Mouse (Mus musculus): Measurements from ENCODE around the gene Gab2. TPM values are rescaled to one million over a fixed set of nuclear protein-coding genes. Genes with fewer than 3 reads are reported as not detected.
"Not testable (repeated sequence)": the region's sequence is repeated elsewhere in the genome, so short reads cannot be mapped to it uniquely, and the experiment has no call there.

The Gab2 gene
- polyA plus RNA-seq, 1 experiment from 2014 or later: 4.4 TPM

GRCm38 (mm10) chr7:97189116-97189515, 107.7 kb downstream of the Gab2 start:
- Histone ChIP-seq H3K4me3 (replicated peaks) (no peak overlapping the region), H3K9me3 (no peaks in the 10 kb centered on the region), H3K4me1 (replicated peaks) (no peaks in the 10 kb centered on the region), H3K9ac (replicated peaks) (no peak overlapping the region), H3K27me3 (no peaks in the 10 kb centered on the region), H3K27ac (no peak overlapping the region), H3K4me2 (no peak overlapping the region), H3K36me3 (no peaks in the 10 kb centered on the region)
- 24% methylated on average over 1 of the region's 1 CpGs for WGBS
- ATAC-seq (ENCODE audit: insufficient number of reproducible peaks, insufficient read depth, low FRiP score, low TSS enrichment, low read depth): no peak

DNA sequence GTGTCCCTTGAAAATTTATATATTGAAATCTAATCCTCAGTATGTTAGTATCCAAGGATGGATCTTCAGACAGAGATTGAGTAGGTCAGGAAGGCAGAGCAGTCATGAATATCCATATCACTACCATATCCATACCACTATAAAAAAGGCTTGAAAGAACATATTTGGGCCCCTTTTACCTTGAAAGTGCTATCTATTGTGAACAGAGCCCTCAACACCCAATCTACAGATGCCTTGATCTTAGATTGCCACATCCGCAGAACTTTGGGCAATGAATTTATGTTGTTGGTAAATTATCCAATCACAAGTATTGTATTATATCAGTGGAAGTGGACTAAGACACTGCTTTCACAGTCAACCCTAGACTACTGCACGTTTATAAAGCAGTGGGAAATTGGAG, 122.5 kb downstream of the Gab2 start:
- no peak overlapping the region for H3K4me2 ChIP-seq
- H3K27ac ChIP-seq: no peak overlapping the region
- no peak overlapping the region for H3K9ac ChIP-seq (replicated peaks)
- H3K4me1 ChIP-seq (replicated peaks): no peaks in the 10 kb centered on the region
- no peak for ATAC-seq (ENCODE audit: insufficient number of reproducible peaks, insufficient read depth, low FRiP score, low TSS enrichment, low read depth)
- WGBS: 82% methylated on average over 2 of the region's 2 CpGs
- no peaks in the 10 kb centered on the region for H3K9me3 ChIP-seq
- no peaks in the 10 kb centered on the region for H3K36me3 ChIP-seq
- no peak overlapping the region for H3K4me3 ChIP-seq (replicated peaks)
- H3K27me3 ChIP-seq: no peaks in the 10 kb centered on the region

DNA sequence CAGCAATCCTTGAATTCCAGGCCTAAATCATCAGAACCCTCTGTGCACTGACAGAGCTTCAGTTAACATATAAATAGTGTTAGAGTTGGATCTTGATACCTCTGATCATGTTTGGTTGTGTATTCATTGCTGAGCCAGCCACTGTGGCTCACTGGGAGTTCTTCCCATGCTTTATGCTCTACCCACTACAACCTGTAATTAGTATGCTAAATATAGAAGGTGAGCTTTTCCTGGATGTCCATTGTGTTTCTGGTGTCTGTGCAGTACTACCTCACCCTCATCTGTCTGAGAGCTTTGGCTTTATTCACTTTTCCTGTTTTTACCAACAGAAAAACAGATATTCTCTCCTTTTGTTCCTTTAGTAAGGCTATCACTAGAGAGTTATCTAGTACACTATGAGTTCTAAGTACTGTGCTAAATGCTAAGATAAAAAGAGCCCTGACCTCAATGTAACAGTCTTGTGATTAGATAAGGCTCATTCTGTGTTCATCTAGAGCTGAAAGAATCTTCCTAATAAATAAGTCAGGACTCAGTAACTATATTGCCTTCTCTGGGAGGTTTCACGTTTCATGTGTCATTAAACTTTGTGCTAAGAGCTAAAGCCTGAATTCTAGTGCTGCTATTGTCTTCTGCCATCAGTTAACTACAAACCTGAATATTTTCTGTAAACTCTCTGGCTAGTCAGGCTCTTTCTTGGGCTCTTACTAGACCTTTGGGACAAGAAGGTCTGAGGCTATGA, 127.6 kb downstream of the Gab2 start:
- Histone ChIP-seq H3K9me3 (no peaks in the 10 kb centered on the region), H3K36me3 (no peaks in the 10 kb centered on the region), H3K4me1 (replicated peaks) (no peaks in the 10 kb centered on the region), H3K4me2 (no peak overlapping the region), H3K9ac (replicated peaks) (no peak overlapping the region), H3K27ac (no peak overlapping the region), H3K4me3 (replicated peaks) (no peak overlapping the region), H3K27me3 (no peaks in the 10 kb centered on the region)
- WGBS: 59% methylated on average over 1 of the region's 1 CpGs
- no peak for ATAC-seq (ENCODE audit: insufficient number of reproducible peaks, insufficient read depth, low FRiP score, low TSS enrichment, low read depth)

GRCm38 (mm10) chr7:97210064-97210685, 128.8 kb downstream of the Gab2 start:
- H3K4me3 ChIP-seq (replicated peaks): no peak overlapping the region
- H3K27ac ChIP-seq: no peak overlapping the region
- H3K36me3 ChIP-seq: no peaks in the 10 kb centered on the region
- H3K9me3 ChIP-seq: no peaks in the 10 kb centered on the region
- no peak overlapping the region for H3K4me2 ChIP-seq
- no peaks in the 10 kb centered on the region for H3K4me1 ChIP-seq (replicated peaks)
- H3K27me3 ChIP-seq: no peaks in the 10 kb centered on the region
- no peak overlapping the region for H3K9ac ChIP-seq (replicated peaks)
- ATAC-seq (ENCODE audit: insufficient number of reproducible peaks, insufficient read depth, low FRiP score, low TSS enrichment, low read depth): no peak

- H3K4me1 ChIP-seq (replicated peaks): no peaks in the 10 kb centered on the region
- H3K36me3 ChIP-seq: no peaks in the 10 kb centered on the region
- no peaks in the 10 kb centered on the region for H3K9me3 ChIP-seq
- H3K4me2 ChIP-seq: no peak overlapping the region
- no peak overlapping the region for H3K9ac ChIP-seq (replicated peaks)
- H3K27me3 ChIP-seq: no peaks in the 10 kb centered on the region
- no peak overlapping the region for H3K4me3 ChIP-seq (replicated peaks)
- ATAC-seq (ENCODE audit: insufficient number of reproducible peaks, insufficient read depth, low FRiP score, low TSS enrichment, low read depth): no peak
- WGBS: 84% methylated on average over 4 of the region's 4 CpGs
- no peak overlapping the region for H3K27ac ChIP-seq
Observed at GRCm38 (mm10) chr7:97211117-97211516, 129.7 kb downstream of the Gab2 start.

GRCm38 (mm10) chr7:97223836-97224235, 142.4 kb downstream of the Gab2 start:
- Histone ChIP-seq H3K4me2 (no peak overlapping the region), H3K9ac (replicated peaks) (no peak overlapping the region), H3K9me3 (no peaks in the 10 kb centered on the region), H3K27ac (no peak overlapping the region), H3K36me3 (no peaks in the 10 kb centered on the region), H3K4me3 (replicated peaks) (no peak overlapping the region), H3K27me3 (no peaks in the 10 kb centered on the region), H3K4me1 (replicated peaks) (no peaks in the 10 kb centered on the region)
- no peak for ATAC-seq (ENCODE audit: insufficient number of reproducible peaks, insufficient read depth, low FRiP score, low TSS enrichment, low read depth)
- WGBS: 80% methylated on average over 2 of the region's 2 CpGs

DNA sequence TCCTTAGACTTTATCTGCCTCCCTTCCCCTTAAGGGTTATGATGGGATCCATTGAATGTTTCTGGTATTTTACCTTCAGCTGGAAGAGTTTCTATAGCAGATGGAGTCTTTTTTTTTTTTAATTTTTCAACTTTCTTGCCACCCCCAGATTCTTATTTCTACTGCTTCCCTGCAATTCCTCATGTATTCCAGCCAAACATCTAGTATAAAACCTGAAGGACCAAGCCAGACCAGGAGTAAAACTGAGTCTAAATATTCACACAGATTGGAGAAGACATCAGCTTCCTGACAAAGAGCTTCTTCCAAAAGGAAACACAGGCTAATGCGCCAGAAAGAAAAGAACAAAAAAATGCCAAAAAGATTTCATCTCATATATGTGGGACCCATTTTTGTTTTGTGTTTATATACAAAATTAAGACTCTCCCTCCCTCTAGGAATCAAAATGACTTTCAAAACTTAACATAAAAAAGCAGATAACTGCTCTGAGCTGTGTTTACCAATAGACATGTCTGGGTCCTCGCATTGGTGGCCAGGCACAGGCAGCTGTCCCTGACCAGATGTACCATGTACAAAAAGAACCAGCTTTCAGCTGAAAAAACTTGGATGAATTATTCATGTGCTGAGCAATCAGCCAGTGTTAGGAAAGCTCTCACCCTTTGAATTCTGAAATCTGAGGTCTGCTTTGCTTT, 164.0 kb downstream of the Gab2 start:
- Histone ChIP-seq H3K9ac (replicated peaks) (no peak overlapping the region), H3K4me3 (replicated peaks) (no peak overlapping the region), H3K4me2 (no peak overlapping the region), H3K27ac (no peak overlapping the region), H3K4me1 (replicated peaks) (0 out of 2 replicates have a peak, but pooled peaks cover 3% of the 10 kb centered on the region), H3K9me3 (no peaks in the 10 kb centered on the region), H3K36me3 (no peaks in the 10 kb centered on the region), H3K27me3 (no peaks in the 10 kb centered on the region)
- ATAC-seq (ENCODE audit: insufficient number of reproducible peaks, insufficient read depth, low FRiP score, low TSS enrichment, low read depth): no peak
- WGBS: 87% methylated on average over 2 of the region's 2 CpGs

- not testable (repeated sequence) for H3K9ac ChIP-seq (replicated peaks); H3K27ac ChIP-seq; H3K27me3 ChIP-seq; ATAC-seq (ENCODE audit: insufficient number of reproducible peaks, insufficient read depth, low FRiP score, low TSS enrichment, low read depth); H3K9me3 ChIP-seq; H3K4me2 ChIP-seq; H3K36me3 ChIP-seq; H3K4me1 ChIP-seq (replicated peaks); H3K4me3 ChIP-seq (replicated peaks)
- 64% methylated on average over 2 of the region's 2 CpGs for WGBS
Observed at GRCm38 (mm10) chr7:97245950-97246578, 164.7 kb downstream of the Gab2 start.

DNA sequence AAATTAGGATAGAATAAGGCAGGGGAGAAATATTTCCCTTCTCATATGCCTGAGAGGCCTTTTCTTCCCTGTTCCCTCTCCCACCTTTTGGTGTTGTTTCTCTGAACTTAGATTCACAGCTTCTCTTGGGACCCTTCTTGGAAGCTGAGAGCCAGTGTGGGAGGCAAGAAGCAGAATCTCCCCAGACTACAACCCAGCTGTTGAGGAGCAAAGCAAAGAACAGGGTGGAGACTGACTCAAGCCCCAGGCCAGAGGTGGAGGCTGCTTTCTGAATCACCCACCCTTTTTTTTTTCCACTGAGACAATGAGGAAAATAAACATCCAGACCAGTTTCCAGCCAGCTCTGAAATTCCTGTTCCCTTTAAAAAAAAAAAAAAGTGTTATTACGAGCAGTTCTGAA, 166.3 kb downstream of the Gab2 start:
- Histone ChIP-seq H3K4me1 (replicated peaks) (0 out of 2 replicates have a peak, but pooled peaks cover 3% of the 10 kb centered on the region), H3K4me2 (no peak overlapping the region), H3K27me3 (no peaks in the 10 kb centered on the region), H3K9me3 (no peaks in the 10 kb centered on the region), H3K9ac (replicated peaks) (no peak overlapping the region), H3K36me3 (no peaks in the 10 kb centered on the region), H3K4me3 (replicated peaks) (no peak overlapping the region), H3K27ac (no peak overlapping the region)
- ATAC-seq (ENCODE audit: insufficient number of reproducible peaks, insufficient read depth, low FRiP score, low TSS enrichment, low read depth): no peak
- 79% methylated on average over 1 of the region's 1 CpGs for WGBS

DNA sequence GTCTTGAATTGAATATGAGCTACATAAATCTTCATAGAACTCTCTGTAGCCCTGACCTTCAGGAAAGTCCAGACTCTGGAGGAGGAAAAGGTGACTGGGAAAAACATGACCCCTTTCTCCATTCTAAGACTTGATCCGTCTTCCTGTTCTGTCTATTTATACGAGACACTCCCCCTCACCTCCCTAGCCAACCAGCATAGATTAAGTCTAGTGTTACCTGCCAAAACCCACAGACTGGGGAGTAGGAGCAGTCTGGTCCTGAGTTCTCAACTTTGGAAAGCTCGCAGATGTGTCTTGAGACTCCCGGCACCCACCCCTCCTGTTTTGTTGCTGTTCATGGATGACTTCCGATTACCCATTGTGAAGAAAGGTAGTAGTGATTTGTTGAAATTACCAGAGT, 166.8 kb downstream of the Gab2 start:
- no peak for ATAC-seq (ENCODE audit: insufficient number of reproducible peaks, insufficient read depth, low FRiP score, low TSS enrichment, low read depth)
- Histone ChIP-seq H3K27me3 (no peaks in the 10 kb centered on the region), H3K9me3 (no peaks in the 10 kb centered on the region), H3K9ac (replicated peaks) (no peak overlapping the region), H3K4me1 (replicated peaks) (0 out of 2 replicates have a peak, but pooled peaks cover 3% of the 10 kb centered on the region), H3K4me3 (replicated peaks) (no peak overlapping the region), H3K4me2 (no peak overlapping the region), H3K27ac (no peak overlapping the region), H3K36me3 (no peaks in the 10 kb centered on the region)
- 77% methylated on average over 5 of the region's 5 CpGs for WGBS

DNA sequence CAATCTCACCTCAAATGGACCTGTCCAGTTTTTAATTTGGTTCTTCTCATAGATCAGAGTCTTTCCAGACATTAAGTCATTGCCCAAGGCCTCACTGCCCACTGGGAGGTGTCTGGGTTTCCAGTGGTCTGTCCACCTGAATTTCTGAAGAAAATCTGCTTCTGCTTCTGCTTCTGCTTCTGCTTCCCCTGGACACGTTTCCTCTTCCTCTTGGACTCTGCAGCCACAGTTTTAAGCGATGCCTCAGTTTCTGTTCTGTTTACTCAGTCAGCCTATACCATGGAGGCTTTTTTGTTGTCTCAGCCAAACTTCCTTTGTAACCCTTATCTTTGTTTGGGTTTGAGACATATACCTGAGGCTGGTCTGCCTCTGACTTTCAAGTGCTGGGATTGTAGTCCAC, 170.3 kb downstream of the Gab2 start:
- WGBS: 72% methylated on average over 2 of the region's 2 CpGs
- ATAC-seq (ENCODE audit: insufficient number of reproducible peaks, insufficient read depth, low FRiP score, low TSS enrichment, low read depth): no peak
- H3K9me3 ChIP-seq: no peaks in the 10 kb centered on the region
- no peaks in the 10 kb centered on the region for H3K36me3 ChIP-seq
- H3K4me3 ChIP-seq (replicated peaks): no peak overlapping the region
- H3K9ac ChIP-seq (replicated peaks): no peak overlapping the region
- H3K4me1 ChIP-seq (replicated peaks): 0 out of 2 replicates have a peak, but pooled peaks cover 3% of the 10 kb centered on the region
- H3K27me3 ChIP-seq: no peaks in the 10 kb centered on the region
- H3K4me2 ChIP-seq: no peak overlapping the region
- no peak overlapping the region for H3K27ac ChIP-seq
